Mouse (Mus musculus) forebrain, embryonic 14.5 days (tissue): ENCODE results near the gene Krtap10-4. TPM values are rescaled to one million over a fixed set of nuclear protein-coding genes. Genes with fewer than 3 reads are reported as not detected.
A peak's percentile ranks its signal among the peaks of the same experiment; 100 is the strongest.

ENCODE experiments used
- ATAC-seq: fragments of 200-750 bp; cut with Nextera tagmentation; 2 replicates; pipeline ENCODE4 v1.8.0; 2017; ENCODE audit warnings: mild to moderate bottlenecking, moderate library complexity
- DNase-seq: peaks from one replicate; pipeline ENCODE4 v3.0.0-alpha.2; 2015; ENCODE audit warnings: low spot score
- H3K27ac ChIP-seq: fragments of 300-500 bp; sonication (generic); 2 replicates; pipeline ENCODE4 v1.5.1; 2014; ENCODE audit warnings: low read depth, mild to moderate bottlenecking, control low read depth, low read length, moderate library complexity
- H3K27me3 ChIP-seq: fragments of 300-500 bp; sonication (generic); replicated peaks from 2 replicates; pipeline ENCODE4 v1.6.1; 2014; ENCODE audit warnings: low read length, control low read depth, mixed read lengths; ENCODE audit not compliant: control insufficient read depth, insufficient read depth
- H3K36me3 ChIP-seq: fragments of 300-500 bp; sonication (generic); 2 replicates; pipeline ENCODE4 v1.6.1; 2014; ENCODE audit warnings: low read length, control low read depth; ENCODE audit not compliant: control insufficient read depth, insufficient read depth
- H3K4me1 ChIP-seq: fragments of 300-500 bp; sonication (generic); 2 replicates; pipeline ENCODE4 v1.6.1; 2014; ENCODE audit warnings: antibody characterized with exemption, low read length, control low read depth; ENCODE audit not compliant: control insufficient read depth, insufficient read depth
- H3K4me2 ChIP-seq: fragments of 300-500 bp; sonication (generic); 2 replicates; pipeline ENCODE4 v1.6.1; 2014; ENCODE audit warnings: mild to moderate bottlenecking, control low read depth, low read length
- H3K4me3 ChIP-seq: fragments of 300-500 bp; sonication (generic); 2 replicates; pipeline ENCODE4 v1.5.1; 2014; ENCODE audit warnings: low read depth, low read length, control low read depth
- H3K9ac ChIP-seq: fragments of 300-500 bp; sonication (generic); 2 replicates; pipeline ENCODE4 v1.6.1; 2014; ENCODE audit warnings: mild to moderate bottlenecking, low read length, control low read depth, moderate library complexity
- H3K9me3 ChIP-seq: fragments of 300-500 bp; sonication (generic); replicated peaks from 2 replicates; pipeline ENCODE4 v1.6.1; 2016; ENCODE audit warnings: low read length, control low read depth, mixed read lengths; ENCODE audit not compliant: control insufficient read depth
- WGBS: fragments of 180-500 bp; shearing (Covaris S2); extraction: QIAGEN DNeasy Blood & Tissue Kit; methylation state at CpG from one replicate; pipeline ENCODE4 v1.1.7; 2014; 5-methylcytosine and 5-hydroxymethylcytosine counted together
- polyA plus RNA-seq: library from polyadenylated mRNA; unstranded; fragments of >200 nt; fragmentation: Nextera tagmentation; extraction: Ambion mirVana; gene quantifications from 2 replicates; pipeline ENCODE4 v1.2.1, GENCODE M21; 2014

Gene Krtap10-4
- polyA plus RNA-seq, 1 experiment from 2014 or later: not detected

- Histone ChIP-seq H3K4me3 (no peak within 1 kb of the TSS), H3K9ac (no peak within 1 kb of the TSS), H3K27me3 (no peaks in the 10 kb centered on the region), H3K36me3 (no peaks in the 10 kb centered on the region), H3K4me1 (no peaks in the 10 kb centered on the region), H3K27ac (no peak within 1 kb of the TSS), H3K9me3 (peaks cover 5% of the 10 kb centered on the region; the same call in 1 of the 2 replicates), H3K4me2 (no peak within 1 kb of the TSS)
- DNase-seq: no peak
- no peak for ATAC-seq
- 78% methylated on average over 3 of the region's 3 CpGs for WGBS
Measured at GRCm38 (mm10) chr10:77846503-77846902, 19.6 kb upstream of the Krtap10-4 start, which contains the start of gene Gm36176. Gene Gm36176, plus strand, starts transcription at chr10:77846803.

GRCm38 (mm10) chr10:77839006-77839405 lies 12.1 kb upstream of the Krtap10-4 start:
- Histone ChIP-seq H3K36me3 (no peaks in the 10 kb centered on the region), H3K4me1 (no peaks in the 10 kb centered on the region)
- 82% methylated on average over 6 of the region's 6 CpGs for WGBS

DNA sequence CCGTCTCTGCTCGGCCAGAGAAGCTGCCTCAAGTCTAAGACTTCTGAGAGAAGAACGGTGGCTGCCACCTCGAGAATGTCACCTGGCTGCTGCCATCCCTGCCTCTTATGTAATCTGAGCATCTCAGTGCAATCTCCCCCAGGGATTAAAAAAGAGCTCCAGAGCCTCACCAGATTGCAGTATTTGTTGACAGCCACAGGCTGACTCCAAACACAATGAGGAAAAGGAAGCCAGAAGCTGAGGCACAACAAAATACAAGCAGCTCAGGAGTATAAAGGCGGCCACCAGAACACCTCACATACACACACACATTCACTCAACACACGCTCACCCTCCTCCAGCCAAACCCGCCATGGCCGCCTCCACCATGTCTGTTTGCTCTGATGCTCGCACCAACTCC lies 8.8 kb upstream of the Krtap10-4 start, which contains the start of gene Krtap10-10:
Gene Krtap10-10, plus strand, starts transcription at position 301 of the 400 bp plus-strand sequence.
- DNase-seq (no peak), ATAC-seq (no peak)
- Histone ChIP-seq H3K4me1 (no peaks in the 10 kb centered on the region), H3K4me3 (no peak within 1 kb of the TSS), H3K9me3 (no peaks in the 10 kb centered on the region), H3K9ac (no peak within 1 kb of the TSS), H3K27me3 (no peaks in the 10 kb centered on the region), H3K27ac (no peak within 1 kb of the TSS), H3K4me2 (no peak within 1 kb of the TSS), H3K36me3 (no peaks in the 10 kb centered on the region)
- 64% methylated on average over 9 of the region's 9 CpGs for WGBS

More at GRCm38 (mm10) chr10:77839006-77839405, 12.1 kb upstream of the Krtap10-4 start:
- peaks cover under 1% of the 10 kb centered on the region; the same call in 1 of the 2 replicates for H3K9me3 ChIP-seq
- H3K4me2 ChIP-seq: no peak overlapping the region
- DNase-seq: no peak
- ATAC-seq: no peak
- no peak overlapping the region for H3K9ac ChIP-seq
- no peak overlapping the region for H3K27ac ChIP-seq
- H3K4me3 ChIP-seq: no peak overlapping the region
- H3K27me3 ChIP-seq: no peaks in the 10 kb centered on the region

- WGBS: 14% methylated on average over 4 of the region's 4 CpGs
- no peaks in the 10 kb centered on the region for H3K27me3 ChIP-seq
- no peaks in the 10 kb centered on the region for H3K36me3 ChIP-seq
- peak; percentile 20 for DNase-seq
- H3K9me3 ChIP-seq: 0 out of 2 replicates have a peak, but pooled peaks cover 2% of the 10 kb centered on the region
- H3K4me2 ChIP-seq: no peak overlapping the region
- no peak overlapping the region for H3K9ac ChIP-seq
- H3K4me1 ChIP-seq: no peaks in the 10 kb centered on the region
- H3K4me3 ChIP-seq: no peak overlapping the region
- H3K27ac ChIP-seq: no peak overlapping the region
- no peak for ATAC-seq
Measured at GRCm38 (mm10) chr10:77819203-77819602, 7.7 kb downstream of the Krtap10-4 start.

DNA sequence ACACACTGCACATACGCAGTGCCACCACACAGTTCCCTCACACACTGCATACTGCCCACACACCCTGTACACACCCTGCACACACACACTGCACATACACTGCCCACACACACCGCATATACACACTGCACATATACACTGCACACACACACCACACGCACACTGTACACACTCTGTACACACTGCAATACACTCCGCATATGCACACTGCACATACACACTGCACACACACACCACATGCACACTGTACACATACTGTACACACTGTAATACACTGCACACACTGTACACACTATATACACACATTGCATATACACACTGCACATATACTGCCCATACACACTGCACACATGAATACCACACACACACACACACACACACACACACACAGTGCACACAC lies 8.4 kb downstream of the Krtap10-4 start:
- no peak for DNase-seq
- Histone ChIP-seq H3K27me3 (no peaks in the 10 kb centered on the region), H3K4me1 (no peaks in the 10 kb centered on the region), H3K4me2 (no peak overlapping the region), H3K9ac (no peak overlapping the region), H3K27ac (no peak overlapping the region), H3K9me3 (no peaks in the 10 kb centered on the region), H3K4me3 (no peak overlapping the region), H3K36me3 (no peaks in the 10 kb centered on the region)
- WGBS: 93% methylated on average over 4 of the region's 4 CpGs
- ATAC-seq: no peak

DNA sequence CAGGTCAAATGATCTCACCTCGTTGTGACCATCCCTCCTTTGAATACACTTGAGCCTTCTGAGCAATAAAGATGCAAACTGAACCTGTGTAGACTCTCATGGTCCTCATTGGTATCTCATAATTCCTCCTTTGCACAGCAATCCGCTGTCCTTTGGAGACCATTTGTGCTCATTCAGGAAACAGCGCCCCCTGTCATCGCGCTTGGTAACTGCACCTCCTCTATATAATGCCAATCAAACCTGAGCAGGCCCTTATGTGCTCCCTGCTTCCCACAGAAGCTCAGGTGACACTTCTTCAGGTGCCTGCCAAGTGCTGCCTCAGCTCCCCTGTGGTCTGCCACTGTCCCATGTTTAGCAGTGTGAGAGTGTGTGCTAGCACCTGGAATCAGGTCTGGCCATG lies 11.4 kb downstream of the Krtap10-4 start:
- WGBS: 25% methylated on average over 5 of the region's 5 CpGs
- 0 out of 2 replicates have a peak, but pooled peaks have one; percentile 5 for ATAC-seq
- Histone ChIP-seq H3K36me3 (no peaks in the 10 kb centered on the region), H3K27ac (no peak overlapping the region), H3K9me3 (no peaks in the 10 kb centered on the region), H3K4me2 (no peak overlapping the region), H3K9ac (no peak overlapping the region), H3K4me3 (no peak overlapping the region), H3K27me3 (no peaks in the 10 kb centered on the region), H3K4me1 (no peaks in the 10 kb centered on the region)
- DNase-seq: no peak

- Histone ChIP-seq H3K27me3 (no peaks in the 10 kb centered on the region), H3K4me3 (no peak within 1 kb of the TSS), H3K9me3 (no peaks in the 10 kb centered on the region; the same call in 1 of the 2 replicates), H3K36me3 (no peaks in the 10 kb centered on the region), H3K4me1 (no peaks in the 10 kb centered on the region), H3K9ac (no peak within 1 kb of the TSS), H3K27ac (no peak within 1 kb of the TSS), H3K4me2 (no peak within 1 kb of the TSS)
- no peak for ATAC-seq
- DNase-seq: no peak
- 58% methylated on average over 4 of the region's 4 CpGs for WGBS
Measured at GRCm38 (mm10) chr10:77814382-77814781, 12.5 kb downstream of the Krtap10-4 start, which contains the start of gene Gm2696. Gene Gm2696, plus strand, starts transcription at chr10:77814682.

GRCm38 (mm10) chr10:77811743-77812142 lies 15.2 kb downstream of the Krtap10-4 start, which contains the start of gene Gm9507:
Gene Gm9507, minus strand, starts transcription at chr10:77811843.
- H3K9ac ChIP-seq: no peak within 1 kb of the TSS
- no peak within 1 kb of the TSS for H3K4me3 ChIP-seq
- no peak within 1 kb of the TSS for H3K4me2 ChIP-seq
- DNase-seq (no peak), ATAC-seq (no peak)
- H3K27ac ChIP-seq: no peak within 1 kb of the TSS
- no peaks in the 10 kb centered on the region for H3K4me1 ChIP-seq
- no peaks in the 10 kb centered on the region for H3K36me3 ChIP-seq
- no peaks in the 10 kb centered on the region; the same call in 1 of the 2 replicates for H3K9me3 ChIP-seq
- 57% methylated on average over 5 of the region's 5 CpGs for WGBS
- no peaks in the 10 kb centered on the region for H3K27me3 ChIP-seq

GRCm38 (mm10) chr10:77804095-77804494 lies 22.8 kb downstream of the Krtap10-4 start:
- ATAC-seq: no peak
- no peak overlapping the region for H3K4me2 ChIP-seq
- WGBS: 82% methylated on average over 3 of the region's 3 CpGs
- no peak for DNase-seq
- no peak overlapping the region for H3K4me3 ChIP-seq
- no peak overlapping the region for H3K9ac ChIP-seq
- no peaks in the 10 kb centered on the region for H3K36me3 ChIP-seq
- no peaks in the 10 kb centered on the region for H3K27me3 ChIP-seq
- no peaks in the 10 kb centered on the region for H3K4me1 ChIP-seq
- H3K27ac ChIP-seq: no peak overlapping the region
- H3K9me3 ChIP-seq: no peaks in the 10 kb centered on the region
